Mouse (Mus musculus) B cell, adult 62 days (primary cell): ENCODE data around the gene Frmd3. TPM values are rescaled to one million over a fixed set of nuclear protein-coding genes. Genes with fewer than 3 reads are reported as not detected.

Experiments
- total RNA-seq: library from RNA; stranded (reverse); gene quantifications from 4 replicates; pipeline ENCODE4 v1.2.4, GENCODE M21; 2023

Gene Frmd3
- total RNA-seq = not detected in 4 replicates

DNA sequence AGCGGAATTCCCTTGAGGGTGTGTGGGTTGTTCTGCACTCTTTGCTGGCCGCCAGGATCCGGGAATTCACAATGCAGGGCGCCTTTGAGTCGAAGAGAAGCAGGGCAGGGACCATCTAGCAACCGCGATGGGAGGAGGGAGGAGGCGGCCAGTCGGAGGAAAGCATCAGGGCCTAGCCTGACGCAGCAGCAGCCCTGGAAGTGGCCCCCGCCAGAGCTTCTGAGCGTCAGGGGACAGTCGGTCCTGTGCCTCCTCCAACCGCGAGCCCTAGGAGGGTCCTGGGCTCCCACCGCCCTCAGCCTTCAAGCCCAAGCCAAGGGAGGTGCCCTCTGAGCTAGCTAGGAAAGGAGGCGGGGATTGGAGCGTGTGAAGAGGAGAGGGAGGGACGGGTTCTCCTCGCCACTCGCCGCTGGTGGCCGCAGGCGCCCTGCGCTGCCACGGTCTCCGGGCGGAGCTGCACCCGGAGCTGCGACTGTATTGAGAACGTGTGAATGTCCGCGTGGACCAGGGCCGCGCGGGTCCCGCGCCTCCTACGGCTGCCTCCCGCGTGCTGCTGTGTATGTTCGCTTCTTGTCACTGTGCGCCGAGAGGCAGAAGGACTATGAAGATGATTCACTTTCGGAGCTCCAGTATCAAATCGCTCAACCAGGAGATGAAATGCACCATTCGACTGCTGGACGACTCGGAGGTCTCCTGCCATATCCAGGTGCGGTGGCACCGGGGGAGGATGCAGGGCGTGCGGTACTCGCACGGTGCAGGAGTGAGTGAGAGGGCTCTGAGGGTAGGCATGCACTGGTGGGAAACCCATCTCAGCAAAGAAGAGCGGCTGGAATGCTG, at the start of gene Frmd3:
TSS of gene Frmd3 (plus strand) at position 232 of the 837 bp plus-strand sequence.

DNA sequence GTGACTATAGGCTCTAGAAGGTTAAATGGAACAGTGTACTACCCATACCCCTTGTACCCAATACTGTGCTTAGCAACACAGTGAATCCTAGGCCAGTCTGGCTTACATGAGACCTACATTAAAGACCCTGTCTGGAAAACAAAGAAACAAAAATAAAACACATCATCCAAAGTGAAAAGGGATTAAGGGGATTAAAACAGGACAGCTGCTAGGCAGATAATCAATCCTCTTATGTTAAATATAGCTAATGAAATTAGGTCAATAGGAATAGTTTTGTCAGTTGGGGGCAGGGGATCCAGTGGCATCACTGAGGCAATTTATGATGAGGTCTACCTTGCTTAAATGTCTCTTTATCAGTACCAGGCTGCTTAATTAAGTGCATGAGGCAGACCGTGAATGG, 228.9 kb downstream of the Frmd3 start, which contains the start of gene Kdm4c:
TSS of gene Kdm4c (plus strand) at position 322 of the 400 bp plus-strand sequence.

Other genes starting within 250 kb of the Frmd3 start
- not detected in 4 replicates for gene Rasef, start 222.4 kb upstream of the Frmd3 start, total RNA-seq
- gene Gm11758, start 137.2 kb upstream of the Frmd3 start, total RNA-seq = not detected in 4 replicates
- not detected in 4 replicates for gene Gm11757, start 122.3 kb upstream of the Frmd3 start, total RNA-seq
- not detected in 4 replicates for gene Gm13871, start 107.5 kb upstream of the Frmd3 start, total RNA-seq
- not detected in 4 replicates for gene Gm11756, start 92.7 kb upstream of the Frmd3 start, total RNA-seq
- gene 2310002L09Rik, start 62.6 kb upstream of the Frmd3 start, total RNA-seq = not detected in 4 replicates
- gene Kdm4c, start 229.1 kb downstream of the Frmd3 start, total RNA-seq = 44.2 to 55.9 TPM (median 48.9 TPM) in 4 replicates